Mouse (Mus musculus): ENCODE data around the gene Suds3. TPM values are rescaled to one million over a fixed set of nuclear protein-coding genes. Genes with fewer than 3 reads are reported as not detected.

Suds3 gene
- polyA plus RNA-seq, 1 experiment from 2014 or later: 72.7 TPM

GRCm38 (mm10) chr5:117149054-117149942, 33.4 kb upstream of the Suds3 start:
- ATAC-seq: no peak

DNA sequence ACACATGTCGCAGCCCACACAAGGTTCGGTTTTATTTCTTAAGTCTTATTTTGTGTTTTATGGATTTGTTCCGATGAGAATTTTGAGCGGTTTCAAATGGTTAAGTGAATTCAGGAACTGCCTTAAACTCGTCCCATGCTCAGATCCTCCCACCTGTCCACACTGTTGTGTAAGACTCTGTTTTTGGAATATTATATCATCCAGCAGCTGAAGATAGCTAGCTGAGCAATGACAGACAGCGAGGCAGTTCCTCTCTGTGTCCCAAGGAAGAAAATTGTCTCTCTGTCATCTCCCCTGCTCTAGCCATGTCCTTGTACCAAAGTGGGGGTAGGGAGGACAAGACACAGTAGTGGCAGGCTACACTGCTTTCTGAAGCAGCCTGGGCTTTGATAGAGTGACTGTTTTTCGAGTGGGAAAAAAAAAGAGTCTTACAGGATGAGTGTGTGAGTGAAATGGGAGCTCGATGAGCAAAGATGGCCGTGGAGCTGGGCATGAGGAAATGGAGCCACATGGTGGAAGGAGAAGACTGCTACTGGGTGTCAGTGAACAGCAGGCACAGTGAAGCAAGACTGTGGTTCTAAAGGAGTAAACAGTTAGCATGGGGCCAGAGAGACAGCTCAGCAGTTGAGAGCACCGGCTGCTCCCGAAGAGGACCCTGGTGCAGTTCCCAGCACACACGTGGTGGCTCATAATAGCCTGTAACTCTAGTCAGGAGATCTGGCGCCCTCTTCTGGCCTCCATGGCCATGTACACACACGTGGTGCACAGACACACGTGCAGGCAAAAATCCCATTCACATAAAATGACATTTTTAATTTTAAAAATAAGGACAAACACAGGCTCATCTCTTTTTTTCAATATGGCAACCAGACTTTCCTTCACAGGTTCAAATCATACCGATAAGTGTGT, 31.5 kb upstream of the Suds3 start:
- H3K4me3 ChIP-seq (replicated peaks): no peak overlapping the region
- no peaks in the 10 kb centered on the region for H3K36me3 ChIP-seq
- 90% methylated on average over 16 of the region's 16 CpGs for WGBS
- H3K4me1 ChIP-seq (replicated peaks): no peaks in the 10 kb centered on the region
- H3K9ac ChIP-seq: no peak overlapping the region
- ATAC-seq: no peak; the same call in 1 of the 2 replicates
- H3K9me3 ChIP-seq: no peaks in the 10 kb centered on the region
- H3K27ac ChIP-seq: no peak overlapping the region
- H3K4me2 ChIP-seq (replicated peaks): no peak overlapping the region
- H3K27me3 ChIP-seq (replicated peaks): no peaks in the 10 kb centered on the region

More at GRCm38 (mm10) chr5:117149054-117149942, 33.4 kb upstream of the Suds3 start:
- Histone ChIP-seq H3K4me2 (replicated peaks) (no peak overlapping the region), H3K9me3 (no peaks in the 10 kb centered on the region), H3K4me3 (replicated peaks) (no peak overlapping the region), H3K27ac (no peak overlapping the region), H3K27me3 (replicated peaks) (no peaks in the 10 kb centered on the region), H3K36me3 (no peaks in the 10 kb centered on the region), H3K9ac (no peak overlapping the region), H3K4me1 (replicated peaks) (0 out of 2 replicates have a peak, but pooled peaks cover 3% of the 10 kb centered on the region)
- WGBS: 67% methylated on average over 16 of the region's 16 CpGs

DNA sequence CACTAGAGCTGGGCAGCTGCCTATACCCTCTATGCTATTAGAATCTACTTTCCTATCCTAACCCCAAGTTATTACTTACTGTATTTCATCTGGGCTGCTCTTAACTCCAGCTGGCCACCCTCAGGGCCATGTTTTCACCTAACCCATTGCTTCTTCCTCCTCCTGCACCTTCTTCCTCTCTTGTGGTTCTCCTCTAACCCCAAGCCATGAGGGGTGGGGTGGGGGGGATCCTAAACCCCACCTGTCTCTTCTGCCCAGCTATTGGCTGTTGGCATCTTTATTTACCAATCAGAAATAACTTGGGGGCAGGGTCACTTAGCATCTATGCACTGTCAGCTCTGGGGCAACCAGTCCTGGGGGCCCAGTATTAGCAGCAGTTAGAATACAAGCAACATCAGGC, 30.3 kb upstream of the Suds3 start:
- no peak for ATAC-seq

DNA sequence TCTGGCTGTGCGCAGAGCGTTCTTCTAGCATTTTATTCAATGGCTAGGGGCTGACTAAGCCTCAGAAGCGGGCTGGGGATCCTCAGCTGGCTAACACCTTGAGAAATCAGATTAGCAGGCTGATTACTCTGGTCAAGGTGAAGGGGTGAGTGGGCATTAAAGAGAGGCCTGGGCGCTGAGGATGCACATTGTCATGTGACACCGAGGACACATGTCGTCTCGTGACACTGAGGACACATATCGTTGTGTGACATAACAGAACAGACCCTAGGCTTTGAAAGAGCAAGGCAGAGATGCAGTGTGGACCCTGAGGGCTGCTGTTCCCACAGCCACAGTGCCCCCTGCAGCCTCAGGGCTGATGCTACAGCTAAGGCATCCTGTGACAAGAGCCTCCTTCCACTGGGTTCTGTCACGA, 27.8 kb upstream of the Suds3 start:
- H3K9me3 ChIP-seq: no peaks in the 10 kb centered on the region
- WGBS: 59% methylated on average over 9 of the region's 9 CpGs
- H3K36me3 ChIP-seq: no peaks in the 10 kb centered on the region
- peaks cover 11% of the 10 kb centered on the region for H3K4me1 ChIP-seq (replicated peaks)
- no peak overlapping the region for H3K9ac ChIP-seq
- H3K4me3 ChIP-seq (replicated peaks): no peak overlapping the region
- H3K27me3 ChIP-seq (replicated peaks): no peaks in the 10 kb centered on the region
- H3K4me2 ChIP-seq (replicated peaks): no peak overlapping the region
- no peak overlapping the region for H3K27ac ChIP-seq
- ATAC-seq: 0 out of 2 replicates have a peak, but pooled peaks have one; percentile 13

More for the DNA sequence above, 30.3 kb upstream of the Suds3 start:
- no peaks in the 10 kb centered on the region for H3K27me3 ChIP-seq (replicated peaks)
- H3K36me3 ChIP-seq: no peaks in the 10 kb centered on the region
- H3K4me2 ChIP-seq (replicated peaks): no peak overlapping the region
- H3K27ac ChIP-seq: no peak overlapping the region
- no peak overlapping the region for H3K4me3 ChIP-seq (replicated peaks)
- no peaks in the 10 kb centered on the region for H3K4me1 ChIP-seq (replicated peaks)
- H3K9me3 ChIP-seq: no peaks in the 10 kb centered on the region
- no peak overlapping the region for H3K9ac ChIP-seq

DNA sequence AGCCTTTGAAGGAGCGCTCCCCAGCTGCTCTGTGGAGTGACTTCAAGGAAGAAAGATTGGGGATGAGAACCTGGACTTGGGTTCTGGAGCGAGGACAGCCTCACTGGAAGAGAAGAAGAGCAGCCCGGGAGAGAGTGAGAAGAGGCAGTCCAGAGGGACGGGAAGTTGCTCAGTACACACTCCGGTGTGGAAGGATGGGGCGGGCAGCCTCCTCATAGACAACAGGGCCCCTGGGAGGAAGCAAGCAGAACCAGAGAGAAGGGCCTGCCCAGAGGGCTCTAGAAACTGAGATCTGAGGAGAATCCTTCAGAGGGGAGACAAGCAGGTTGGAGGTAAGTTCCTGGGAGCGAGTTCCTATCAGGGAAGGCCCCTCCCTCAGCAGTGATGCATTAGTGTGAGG, 24.5 kb upstream of the Suds3 start:
- Histone ChIP-seq H3K9me3 (no peaks in the 10 kb centered on the region), H3K36me3 (no peaks in the 10 kb centered on the region), H3K9ac (no peak overlapping the region), H3K27ac (peak overlapping the region; percentile 51), H3K4me2 (replicated peaks) (peak overlapping the region; percentile 6; the same call in 1 of the 2 replicates), H3K27me3 (replicated peaks) (no peaks in the 10 kb centered on the region), H3K4me3 (replicated peaks) (no peak overlapping the region), H3K4me1 (replicated peaks) (peaks cover 28% of the 10 kb centered on the region)
- 58% methylated on average over 7 of the region's 7 CpGs for WGBS
- no peak for ATAC-seq

GRCm38 (mm10) chr5:117139822-117140221, 23.9 kb upstream of the Suds3 start:
- Histone ChIP-seq H3K4me1 (replicated peaks) (peaks cover 33% of the 10 kb centered on the region), H3K9me3 (no peaks in the 10 kb centered on the region), H3K36me3 (no peaks in the 10 kb centered on the region), H3K9ac (no peak overlapping the region), H3K27ac (no peak overlapping the region), H3K4me2 (replicated peaks) (no peak overlapping the region; the same call in 1 of the 2 replicates), H3K4me3 (replicated peaks) (no peak overlapping the region), H3K27me3 (replicated peaks) (no peaks in the 10 kb centered on the region)
- peak; percentile 24; the same call in 1 of the 2 replicates for ATAC-seq
- WGBS: 65% methylated on average over 8 of the region's 8 CpGs

DNA sequence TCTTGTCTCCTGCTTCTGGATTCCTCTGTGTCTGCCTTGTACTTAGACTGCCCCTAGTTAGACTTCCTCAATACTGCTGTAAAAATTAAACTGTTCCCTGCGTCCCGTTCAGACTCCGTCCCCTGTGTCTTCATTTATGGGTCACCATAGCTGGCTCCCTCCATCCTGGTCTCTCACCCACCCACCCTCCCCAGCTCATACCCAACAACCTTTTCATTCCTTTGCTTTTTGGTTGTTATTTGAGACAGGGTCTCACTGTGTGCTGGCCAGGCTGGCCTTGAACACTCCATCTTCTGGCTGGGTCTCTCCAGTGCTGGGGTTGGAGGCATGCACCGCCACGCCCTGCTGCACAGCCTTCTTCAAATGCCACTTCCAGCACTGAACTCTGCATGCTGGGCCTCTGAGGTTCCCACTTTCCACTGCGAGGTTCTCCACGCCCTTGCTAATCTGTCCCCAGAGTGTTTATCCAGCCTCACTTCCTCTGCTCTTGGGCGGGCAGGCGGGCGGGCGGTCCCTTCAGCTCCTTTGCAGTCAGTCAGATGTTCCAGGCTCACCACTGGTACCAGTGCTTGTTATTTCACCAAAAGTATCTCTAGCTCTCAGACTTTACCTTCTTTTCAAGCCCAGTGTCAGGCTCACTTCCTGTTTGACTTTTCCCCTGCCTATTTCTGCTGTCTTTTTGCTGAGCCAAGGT, 22.5 kb upstream of the Suds3 start:
- Histone ChIP-seq H3K4me2 (replicated peaks) (no peak overlapping the region), H3K27me3 (replicated peaks) (no peaks in the 10 kb centered on the region), H3K4me1 (replicated peaks) (peaks cover 37% of the 10 kb centered on the region), H3K36me3 (no peaks in the 10 kb centered on the region), H3K9me3 (no peaks in the 10 kb centered on the region), H3K4me3 (replicated peaks) (no peak overlapping the region), H3K27ac (peak overlapping the region; percentile 48; the same call in 1 of the 2 replicates), H3K9ac (no peak overlapping the region)
- peak; percentile 64 for ATAC-seq
- 54% methylated on average over 11 of the region's 11 CpGs for WGBS

- Histone ChIP-seq H3K27me3 (replicated peaks) (no peaks in the 10 kb centered on the region), H3K27ac (no peak overlapping the region), H3K4me1 (replicated peaks) (peaks cover 37% of the 10 kb centered on the region), H3K4me2 (replicated peaks) (no peak overlapping the region), H3K36me3 (no peaks in the 10 kb centered on the region), H3K9ac (no peak overlapping the region), H3K4me3 (replicated peaks) (no peak overlapping the region), H3K9me3 (no peaks in the 10 kb centered on the region)
- ATAC-seq: no peak
- WGBS: 67% methylated on average over 8 of the region's 8 CpGs
These were observed 21.7 kb upstream of the Suds3 start for GRCm38 (mm10) chr5:117137594-117137993.

DNA sequence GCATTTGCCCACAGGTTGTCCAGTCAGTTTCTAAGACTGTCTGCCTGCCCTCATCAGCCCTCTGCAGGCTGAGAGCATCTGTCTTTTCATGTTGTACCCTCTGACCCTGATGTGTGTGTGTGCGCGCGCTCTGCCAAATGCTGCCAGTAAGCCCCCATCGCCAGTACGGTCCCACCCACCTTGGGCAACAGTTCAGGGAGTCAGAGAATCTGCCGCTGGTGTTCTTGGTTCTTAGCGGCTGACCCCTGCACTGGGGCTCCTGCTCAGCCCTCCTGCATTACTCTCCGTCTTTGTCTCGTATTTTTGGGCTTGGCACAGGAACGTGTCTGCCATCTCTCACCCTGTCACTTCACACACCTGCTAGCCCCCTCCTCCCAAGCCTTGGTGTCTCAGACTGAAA, 21.1 kb upstream of the Suds3 start:
- Histone ChIP-seq H3K4me1 (replicated peaks) (peaks cover 37% of the 10 kb centered on the region), H3K9ac (no peak overlapping the region), H3K9me3 (no peaks in the 10 kb centered on the region), H3K27ac (no peak overlapping the region), H3K4me3 (replicated peaks) (no peak overlapping the region), H3K4me2 (replicated peaks) (no peak overlapping the region), H3K27me3 (replicated peaks) (no peaks in the 10 kb centered on the region), H3K36me3 (no peaks in the 10 kb centered on the region)
- no peak for ATAC-seq
- 44% methylated on average over 10 of the region's 10 CpGs for WGBS

- H3K9ac ChIP-seq: no peak overlapping the region
- H3K9me3 ChIP-seq: no peaks in the 10 kb centered on the region
- no peak for ATAC-seq
- H3K4me1 ChIP-seq (replicated peaks): peaks cover 37% of the 10 kb centered on the region
- no peak overlapping the region for H3K27ac ChIP-seq
- no peak overlapping the region for H3K4me3 ChIP-seq (replicated peaks)
- H3K27me3 ChIP-seq (replicated peaks): no peaks in the 10 kb centered on the region
- no peak overlapping the region for H3K4me2 ChIP-seq (replicated peaks)
- WGBS: 82% methylated on average over 5 of the region's 5 CpGs
- H3K36me3 ChIP-seq: no peaks in the 10 kb centered on the region
These were observed 20.7 kb upstream of the Suds3 start for GRCm38 (mm10) chr5:117136570-117136969.

GRCm38 (mm10) chr5:117135869-117136268, 20.0 kb upstream of the Suds3 start:
- peak overlapping the region; percentile 37 for H3K4me2 ChIP-seq (replicated peaks)
- H3K9me3 ChIP-seq: no peaks in the 10 kb centered on the region
- H3K27me3 ChIP-seq (replicated peaks): no peaks in the 10 kb centered on the region
- H3K4me1 ChIP-seq (replicated peaks): peaks cover 37% of the 10 kb centered on the region
- H3K4me3 ChIP-seq (replicated peaks): no peak overlapping the region
- H3K27ac ChIP-seq: peak overlapping the region; percentile 44
- 0 out of 2 replicates have a peak, but pooled peaks have one; percentile 16 for ATAC-seq
- 11% methylated on average over 9 of the region's 9 CpGs for WGBS
- peak overlapping the region; percentile 23; the same call in 1 of the 2 replicates for H3K9ac ChIP-seq
- no peaks in the 10 kb centered on the region for H3K36me3 ChIP-seq
